Mouse (Mus musculus): ENCODE measurements around the gene C130026I21Rik.

- TF ChIP-seq POLR2A (IDR thresholded peaks at IDR 0.05; ENCODE audit: insufficient read depth, low read length): no peak
- no peak for TF ChIP-seq CTCF (IDR thresholded peaks at IDR 0.05; ENCODE audit: low read depth, low read length)
Measured at GRCm38 (mm10) chr1:84947390-84947789, 323.0 kb downstream of the C130026I21Rik start.
